Mouse (Mus musculus) G1E (cell line): Measurements from ENCODE around the gene Il34. TPM values are rescaled to one million over a fixed set of nuclear protein-coding genes. Genes with fewer than 3 reads are reported as not detected.

Source experiments
- ATAC-seq: 2 replicates; pipeline ENCODE4 v1.8.0; 2016; ENCODE audit warnings: mild to moderate bottlenecking; ENCODE audit not compliant: insufficient number of reproducible peaks, poor library complexity, low FRiP score, severe bottlenecking; ENCODE audit errors: extremely low read depth
- DNase-seq: peaks from one replicate; pipeline ENCODE4 v3.0.0; 2012; ENCODE audit warnings: low spot score
- H3K27me3 ChIP-seq: 2 replicates; pipeline ENCODE4 v1.6.1; 2012; ENCODE audit warnings: mild to moderate bottlenecking, low read length, inconsistent platforms; ENCODE audit not compliant: insufficient read depth
- H3K36me3 ChIP-seq: replicated peaks from 2 replicates; pipeline ENCODE3; 2012; ENCODE audit warnings: mild to moderate bottlenecking, inconsistent platforms
- H3K4me1 ChIP-seq: 2 replicates; pipeline ENCODE4 v1.6.1; 2012; ENCODE audit warnings: low read depth, low read length, inconsistent platforms, mixed read lengths; ENCODE audit not compliant: insufficient read depth
- H3K4me3 ChIP-seq: 2 replicates; pipeline ENCODE4 v1.5.1; 2012; ENCODE audit warnings: low read depth, mild to moderate bottlenecking, inconsistent platforms, low read length, moderate library complexity, mixed read lengths
- H3K9me3 ChIP-seq: replicated peaks from 2 replicates; pipeline ENCODE4 v1.6.1; 2012; ENCODE audit warnings: inconsistent platforms
- CTCF ChIP-seq: IDR thresholded peaks from 2 replicates; pipeline ENCODE4 v1.5.1; 2012; ENCODE audit warnings: low read depth, low read length, inconsistent platforms, mixed read lengths
- GATA1 ChIP-seq: IDR thresholded peaks from 2 replicates; pipeline ENCODE4 v1.6.1; 2012; ENCODE audit warnings: borderline replicate concordance, low read length, inconsistent platforms, mixed read lengths
- GATA2 ChIP-seq: IDR thresholded peaks from 2 replicates; pipeline ENCODE4 v1.6.1; 2012; ENCODE audit warnings: low read depth, low read length, inconsistent platforms, borderline replicate concordance
- POLR2AphosphoS5 ChIP-seq: IDR thresholded peaks from 2 replicates; pipeline ENCODE4 v1.6.1; 2012; ENCODE audit warnings: low read depth, low read length, inconsistent platforms; ENCODE audit not compliant: insufficient replicate concordance
- TAL1 ChIP-seq: conservative IDR thresholded peaks from 2 replicates; pipeline ENCODE4 v1.6.1; 2012; ENCODE audit warnings: low read depth, low read length, inconsistent platforms, mixed read lengths
- polyA plus RNA-seq: library from polyadenylated mRNA; stranded (reverse); fragments of >175 nt; gene quantifications from 2 replicates; pipeline ENCODE4 v1.2.3, GENCODE M21; 2012
- total RNA-seq, 2 experiments: library from RNA; stranded (forward) in 1 of 2; stranded (reverse) in 1 of 2; fragments of 200-1000 nt in 1 of 2; fragments of >200 nt in 1 of 2; fragmentation: Nextera tagmentation in 1 of 2; gene quantifications; 2 replicates each; pipeline ENCODE4 v1.2.3; 2014 to 2017

Gene Il34
- total and polyA plus RNA-seq, 3 experiments: not detected

- ATAC-seq (no peak), DNase-seq (peak; percentile 47)
- TF ChIP-seq TAL1: no peak
- TF ChIP-seq POLR2AphosphoS5: no peak
- peak; percentile 50 for TF ChIP-seq CTCF
- no peak for TF ChIP-seq GATA1
- TF ChIP-seq GATA2: no peak
- Histone ChIP-seq H3K27me3 (peaks cover 52% of the 10 kb centered on the region), H3K9me3 (peaks cover 3% of the 10 kb centered on the region), H3K36me3 (no peaks in the 10 kb centered on the region), H3K4me1 (no peaks in the 10 kb centered on the region), H3K4me3 (no peak overlapping the region)
Measured at GRCm38 (mm10) chr8:110749500-110750170, 56.1 kb downstream of the Il34 start.

GRCm38 (mm10) chr8:110746661-110747060 lies 59.1 kb downstream of the Il34 start:
- ATAC-seq (no peak), DNase-seq (no peak)
- Histone ChIP-seq H3K27me3 (peaks cover 42% of the 10 kb centered on the region), H3K36me3 (no peaks in the 10 kb centered on the region), H3K4me3 (no peak overlapping the region), H3K4me1 (no peaks in the 10 kb centered on the region), H3K9me3 (peaks cover 3% of the 10 kb centered on the region)
- TF ChIP-seq TAL1 (no peak), POLR2AphosphoS5 (no peak), GATA2 (no peak), CTCF (no peak), GATA1 (no peak)

- DNase-seq (no peak), ATAC-seq (no peak)
- Histone ChIP-seq H3K9me3 (peaks cover 3% of the 10 kb centered on the region), H3K4me1 (no peaks in the 10 kb centered on the region), H3K27me3 (peaks cover 47% of the 10 kb centered on the region), H3K4me3 (peak overlapping the region; percentile 44; the same call in 1 of the 2 replicates), H3K36me3 (no peaks in the 10 kb centered on the region)
- TF ChIP-seq TAL1: no peak
- no peak; the same call in 1 of the 2 replicates for TF ChIP-seq POLR2AphosphoS5
- TF ChIP-seq CTCF: no peak
- no peak for TF ChIP-seq GATA1
- no peak for TF ChIP-seq GATA2
Measured at GRCm38 (mm10) chr8:110745162-110745561, 60.6 kb downstream of the Il34 start.

GRCm38 (mm10) chr8:110742452-110742818 lies 63.3 kb downstream of the Il34 start:
- no peak for ATAC-seq
- Histone ChIP-seq H3K36me3 (no peaks in the 10 kb centered on the region), H3K9me3 (peaks cover 3% of the 10 kb centered on the region), H3K4me3 (no peak overlapping the region), H3K27me3 (peaks cover 53% of the 10 kb centered on the region), H3K4me1 (no peaks in the 10 kb centered on the region; the same call in 1 of the 2 replicates)
- TF ChIP-seq TAL1 (no peak), POLR2AphosphoS5 (no peak), GATA2 (no peak), CTCF (no peak), GATA1 (no peak)
- no peak for DNase-seq

- no peak overlapping the region for H3K4me3 ChIP-seq
- no peaks in the 10 kb centered on the region; the same call in 1 of the 2 replicates for H3K4me1 ChIP-seq
- no peaks in the 10 kb centered on the region for H3K36me3 ChIP-seq
- DNase-seq (no peak), ATAC-seq (no peak)
- peaks cover 58% of the 10 kb centered on the region for H3K27me3 ChIP-seq
- TF ChIP-seq CTCF: no peak
- TF ChIP-seq GATA1: no peak
- TF ChIP-seq GATA2: no peak
- TF ChIP-seq TAL1: no peak
- TF ChIP-seq POLR2AphosphoS5: no peak
- H3K9me3 ChIP-seq: peaks cover 3% of the 10 kb centered on the region
Measured at GRCm38 (mm10) chr8:110741816-110742451, 63.8 kb downstream of the Il34 start.

GRCm38 (mm10) chr8:110740629-110741175 lies 65.0 kb downstream of the Il34 start:
- DNase-seq (no peak), ATAC-seq (no peak)
- Histone ChIP-seq H3K4me1 (no peaks in the 10 kb centered on the region; the same call in 1 of the 2 replicates), H3K4me3 (no peak overlapping the region), H3K27me3 (peaks cover 53% of the 10 kb centered on the region), H3K9me3 (peaks cover 3% of the 10 kb centered on the region), H3K36me3 (no peaks in the 10 kb centered on the region)
- no peak for TF ChIP-seq GATA1
- TF ChIP-seq TAL1: no peak
